Mouse (Mus musculus): Measurements from ENCODE around the gene Twf2.

GRCm38 (mm10) chr9:106211680-106212593, 9.0 kb downstream of the Twf2 start:
- TF ChIP-seq CTCF (IDR thresholded peaks at IDR 0.05 in 2 of 3, conservative IDR thresholded peaks at IDR 0.05 in 1 of 3; ENCODE audit: control insufficient read depth in 1 of 3, insufficient read depth in 1 of 3, low read depth in 2 of 3, low read length in 3 of 3, poor library complexity in 1 of 3, severe bottlenecking in 1 of 3) (peak in 2 of 3 experiments; percentile 94 to 100; a peak in 5 of 6 replicates), USF1 (IDR thresholded peaks at IDR 0.05; ENCODE audit: low read depth, low read length) (0 out of 2 replicates have a peak, but pooled peaks have one; percentile 7), ELF1 (IDR thresholded peaks at IDR 0.05; ENCODE audit: low read depth, low read length) (peak; percentile 73)

All from MEL (cell line).